In genomic region chr16:66086499-66086898, GRCm38 (mm10) we compare ENCODE assay signal across 11 mouse cellular contexts.
A peak's percentile ranks its signal among the peaks of the same experiment; 100 is the strongest.
DNase-seq lines count a peak whose midpoint lies in the region; ATAC-seq and TF ChIP-seq lines count a peak whose summit lies in the region.
"Had no signal": no experiment of that assay in that cellular context is flagged by ENCODE, and none has a peak within 500 bp of the region (broad histone marks: within the 10 kb centered on the region; RNA-seq: fewer than 3 reads in every experiment).

No protein-coding gene starts in this region.

- ATAC-seq in intestine, embryonic 15.5 days = 0 out of 2 replicates have a peak, but pooled peaks have one; percentile 51
- no peak for ATAC-seq in intestine, embryonic 16.5 days
- no peak for ATAC-seq in hindbrain, embryonic 14.5 days (ENCODE audit: low FRiP score)

- WGBS in intestine, embryonic 15.5 days = 14% methylated on average over 1 of the region's 1 CpGs
- WGBS in intestine, embryonic 16.5 days = 12% methylated on average over 1 of the region's 1 CpGs
- 14% methylated on average over 1 of the region's 1 CpGs for WGBS in hindbrain, embryonic 14.5 days

- H3K9me3 ChIP-seq in intestine, embryonic 15.5 days = no peaks in the 10 kb centered on the region
- no peaks in the 10 kb centered on the region for H3K9me3 ChIP-seq in intestine, embryonic 16.5 days (ENCODE audit: control insufficient read depth, low read length)
- no peaks in the 10 kb centered on the region for H3K9me3 ChIP-seq in hindbrain, embryonic 14.5 days (ENCODE audit: control insufficient read depth, low read length)

- TF ChIP-seq POLR2A in brain, embryonic 14.5 days (IDR thresholded peaks at IDR 0.05; ENCODE audit: borderline replicate concordance, extremely low read depth, insufficient read depth, insufficient read length, poor library complexity, severe bottlenecking) = no peak

- no peaks in the 10 kb centered on the region for H3K36me3 ChIP-seq in intestine, embryonic 15.5 days
- H3K36me3 ChIP-seq in intestine, embryonic 16.5 days (ENCODE audit: control insufficient read depth, insufficient read depth, low read length) = no peaks in the 10 kb centered on the region
- H3K36me3 ChIP-seq in hindbrain, embryonic 14.5 days (replicated peaks; ENCODE audit: control insufficient read depth, insufficient read depth) = no peaks in the 10 kb centered on the region

- H3K27me3 ChIP-seq in intestine, embryonic 15.5 days (replicated peaks) = no peaks in the 10 kb centered on the region
- no peaks in the 10 kb centered on the region for H3K27me3 ChIP-seq in intestine, embryonic 16.5 days (replicated peaks; ENCODE audit: control insufficient read depth, insufficient read depth, low read length)
- no peaks in the 10 kb centered on the region for H3K27me3 ChIP-seq in hindbrain, embryonic 14.5 days (ENCODE audit: control insufficient read depth, insufficient read depth, low read length)

- TF ChIP-seq CTCF in brain, embryonic 14.5 days (IDR thresholded peaks at IDR 0.05; ENCODE audit: borderline replicate concordance, extremely low read depth, insufficient read depth, insufficient read length) = 0 out of 2 replicates have a peak, but pooled peaks have one; percentile 2

- DNase-seq in 416B (ENCODE audit: low read depth) = peak; percentile 62
- peak; percentile 59 for DNase-seq in brain, embryonic 14.5 days (ENCODE audit: low read depth)
- peak; percentile 42 for DNase-seq in hindbrain, embryonic 14.5 days (ENCODE audit: low spot score)
- no peak for DNase-seq in adrenal gland, adult 2 months
- DNase-seq in natural killer cell, adult 2 months (ENCODE audit: low spot score in 2 of 2) = no peak
- no peak for DNase-seq in thymus, postnatal 14 days
- DNase-seq: cerebellum, adult 9-11 months; liver; thymus, postnatal 36 days had no signal

- no peak overlapping the region for H3K4me2 ChIP-seq in intestine, embryonic 15.5 days (replicated peaks)
- no peak overlapping the region for H3K4me2 ChIP-seq in intestine, embryonic 16.5 days (ENCODE audit: low read depth, low read length)
- H3K4me2 ChIP-seq in hindbrain, embryonic 14.5 days (replicated peaks) = no peak overlapping the region

- H3K27ac ChIP-seq in intestine, embryonic 15.5 days = no peak overlapping the region
- H3K27ac ChIP-seq in intestine, embryonic 16.5 days (ENCODE audit: low read length) = no peak overlapping the region
- H3K27ac ChIP-seq in hindbrain, embryonic 14.5 days = no peak overlapping the region

- no peak overlapping the region for H3K9ac ChIP-seq in intestine, embryonic 15.5 days
- no peak overlapping the region for H3K9ac ChIP-seq in intestine, embryonic 16.5 days (ENCODE audit: low read depth, low read length)
- no peak overlapping the region for H3K9ac ChIP-seq in hindbrain, embryonic 14.5 days

- H3K4me1 ChIP-seq in intestine, embryonic 15.5 days (replicated peaks) = no peaks in the 10 kb centered on the region
- H3K4me1 ChIP-seq in intestine, embryonic 16.5 days (ENCODE audit: control insufficient read depth, insufficient read depth, low read length) = no peaks in the 10 kb centered on the region
- no peaks in the 10 kb centered on the region for H3K4me1 ChIP-seq in hindbrain, embryonic 14.5 days (replicated peaks; ENCODE audit: control insufficient read depth, insufficient read depth, low read length)

- no peak overlapping the region for H3K4me3 ChIP-seq in intestine, embryonic 15.5 days (replicated peaks)
- no peak overlapping the region for H3K4me3 ChIP-seq in intestine, embryonic 16.5 days (ENCODE audit: low read length)
- H3K4me3 ChIP-seq in hindbrain, embryonic 14.5 days (replicated peaks; ENCODE audit: low read length) = no peak overlapping the region

Comparison
In these comparisons a context has a peak if more than half of its experiments do, and no peak if none do; other contexts are left out.
1. DNase-seq: peak in 416B (single experiment), brain, embryonic 14.5 days (single experiment) and hindbrain, embryonic 14.5 days (single experiment); none in adrenal gland, adult 2 months (single experiment), natural killer cell, adult 2 months (0 of 2) and thymus, postnatal 14 days (single experiment).